16 mouse cellular contexts compared by ENCODE assay signal in genomic region chr5:76130292-76130691, GRCm38 (mm10). TPM values are rescaled to one million over a fixed set of nuclear protein-coding genes. Genes with fewer than 3 reads are reported as not detected.
DNase-seq lines count a peak whose midpoint lies in the region; ATAC-seq and TF ChIP-seq lines count a peak whose summit lies in the region.
"Had no signal": no experiment of that assay in that cellular context is flagged by ENCODE, and none has a peak within 500 bp of the region (broad histone marks: within the 10 kb centered on the region; RNA-seq: fewer than 3 reads in every experiment).

No protein-coding gene starts in this region.

- no peaks in the 10 kb centered on the region for H3K9me3 ChIP-seq in kidney, postnatal 0 days (replicated peaks; ENCODE audit: low read length)
- no peaks in the 10 kb centered on the region for H3K9me3 ChIP-seq in midbrain, embryonic 14.5 days (ENCODE audit: control insufficient read depth, low read length)
- no peaks in the 10 kb centered on the region for H3K9me3 ChIP-seq in midbrain, embryonic 10.5 days (replicated peaks)
- H3K9me3 ChIP-seq: embryonic facial prominence, embryonic 15.5 days; hindbrain, embryonic 10.5 days; lung, embryonic 15.5 days; midbrain, embryonic 13.5 days; neural tube, embryonic 12.5 days had no signal

- H3K4me2 ChIP-seq in kidney, postnatal 0 days (ENCODE audit: low read length): no peak overlapping the region
- no peak overlapping the region for H3K4me2 ChIP-seq in midbrain, embryonic 14.5 days (ENCODE audit: low read length)
- H3K4me2 ChIP-seq: embryonic facial prominence, embryonic 15.5 days; lung, embryonic 15.5 days; midbrain, embryonic 13.5 days; neural tube, embryonic 12.5 days had no signal

- ATAC-seq in kidney, postnatal 0 days (replicated peaks; ENCODE audit: low FRiP score, low read depth): no peak
- no peak for ATAC-seq in midbrain, embryonic 14.5 days (ENCODE audit: low FRiP score, low TSS enrichment)
- ATAC-seq in CD4-positive, CD25-positive, alpha-beta regulatory T cell, adult 4 months: no peak
- ATAC-seq: activated CD4-positive, CD25-positive, alpha-beta regulatory T cell, adult 4 months; midbrain, embryonic 13.5 days had no signal

- H3K4me3 ChIP-seq in kidney, postnatal 0 days (replicated peaks; ENCODE audit: low read depth, low read length): no peak overlapping the region
- no peak overlapping the region for H3K4me3 ChIP-seq in midbrain, embryonic 14.5 days (replicated peaks; ENCODE audit: low read depth, low read length)
- no peak overlapping the region for H3K4me3 ChIP-seq in midbrain, embryonic 10.5 days
- H3K4me3 ChIP-seq: embryonic facial prominence, embryonic 15.5 days; hindbrain, embryonic 10.5 days; lung, embryonic 15.5 days; midbrain, embryonic 13.5 days; neural tube, embryonic 12.5 days had no signal

- H3K36me3 ChIP-seq in kidney, postnatal 0 days (ENCODE audit: insufficient read depth, low read length): no peaks in the 10 kb centered on the region
- no peaks in the 10 kb centered on the region for H3K36me3 ChIP-seq in midbrain, embryonic 14.5 days (ENCODE audit: control insufficient read depth, insufficient read depth, low read length)
- H3K36me3 ChIP-seq in midbrain, embryonic 10.5 days: no peaks in the 10 kb centered on the region
- H3K36me3 ChIP-seq in splenic B cell, adult 2 months (ENCODE audit: control insufficient read depth, insufficient read depth, low read length, poor library complexity, severe bottlenecking): no peaks in the 10 kb centered on the region
- H3K36me3 ChIP-seq: embryonic facial prominence, embryonic 15.5 days; hindbrain, embryonic 10.5 days; lung, embryonic 15.5 days; midbrain, embryonic 13.5 days; neural tube, embryonic 12.5 days had no signal

- peak; percentile 44 for TF ChIP-seq CTCF in kidney, postnatal 0 days (IDR thresholded peaks at IDR 0.05; ENCODE audit: low read depth)
- peak; percentile 6; the same call in 1 of the 2 replicates for TF ChIP-seq CTCF in brain, embryonic 14.5 days (IDR thresholded peaks at IDR 0.05; ENCODE audit: borderline replicate concordance, extremely low read depth, insufficient read depth, insufficient read length)

- no peak for TF ChIP-seq POLR2A in brain, embryonic 14.5 days (IDR thresholded peaks at IDR 0.05; ENCODE audit: borderline replicate concordance, extremely low read depth, insufficient read depth, insufficient read length, poor library complexity, severe bottlenecking)

- H3K9ac ChIP-seq in kidney, postnatal 0 days (ENCODE audit: low read depth, low read length): no peak overlapping the region
- no peak overlapping the region for H3K9ac ChIP-seq in midbrain, embryonic 14.5 days (replicated peaks; ENCODE audit: low read length)
- H3K9ac ChIP-seq: embryonic facial prominence, embryonic 15.5 days; lung, embryonic 15.5 days; midbrain, embryonic 13.5 days; neural tube, embryonic 12.5 days had no signal

- no peaks in the 10 kb centered on the region for H3K27me3 ChIP-seq in kidney, postnatal 0 days (ENCODE audit: insufficient read depth, low read length)
- H3K27me3 ChIP-seq in midbrain, embryonic 14.5 days (ENCODE audit: control insufficient read depth, insufficient read depth, low read length): no peaks in the 10 kb centered on the region
- peaks cover 7% of the 10 kb centered on the region for H3K27me3 ChIP-seq in midbrain, embryonic 10.5 days (ENCODE audit: low read depth, poor library complexity, severe bottlenecking)
- H3K27me3 ChIP-seq in splenic B cell, adult 2 months (ENCODE audit: control insufficient read depth, insufficient read depth, low read length, poor library complexity, severe bottlenecking): no peaks in the 10 kb centered on the region
- H3K27me3 ChIP-seq: embryonic facial prominence, embryonic 15.5 days; lung, embryonic 15.5 days; midbrain, embryonic 13.5 days; neural tube, embryonic 12.5 days had no signal

- DNase-seq in kidney, postnatal 0 days (ENCODE audit: low spot score): no peak
- no peak for DNase-seq in kidney, postnatal 36 days
- DNase-seq in midbrain, embryonic 14.5 days: peak; percentile 24
- no peak for DNase-seq in midbrain, embryonic 10.5 days (ENCODE audit: low spot score)
- peak; percentile 12 for DNase-seq in brain, embryonic 14.5 days (ENCODE audit: low read depth)
- peak; percentile 10 for DNase-seq in splenic B cell, adult 2 months (ENCODE audit: low read depth, low spot score)
- DNase-seq: cerebellum, adult 8-10 months; heart, adult 18-20 months; kidney, adult 9 months had no signal

- H3K27ac ChIP-seq in kidney, postnatal 0 days: no peak overlapping the region
- H3K27ac ChIP-seq in midbrain, embryonic 14.5 days (replicated peaks; ENCODE audit: low read depth, low read length): no peak overlapping the region
- no peak overlapping the region for H3K27ac ChIP-seq in midbrain, embryonic 10.5 days (replicated peaks)
- H3K27ac ChIP-seq: embryonic facial prominence, embryonic 15.5 days; hindbrain, embryonic 10.5 days; lung, embryonic 15.5 days; midbrain, embryonic 13.5 days; neural tube, embryonic 12.5 days had no signal

- 51% methylated on average over 2 of the region's 2 CpGs for WGBS in kidney, postnatal 0 days
- 54% methylated on average over 2 of the region's 2 CpGs for WGBS in midbrain, embryonic 14.5 days
- 73% methylated on average over 2 of the region's 2 CpGs for WGBS in midbrain, embryonic 10.5 days

- H3K4me1 ChIP-seq in kidney, postnatal 0 days (replicated peaks; ENCODE audit: insufficient read depth, low read length): no peaks in the 10 kb centered on the region
- H3K4me1 ChIP-seq in midbrain, embryonic 14.5 days (ENCODE audit: control insufficient read depth, insufficient read depth, low read length): no peaks in the 10 kb centered on the region
- H3K4me1 ChIP-seq in midbrain, embryonic 10.5 days: 0 out of 2 replicates have a peak, but pooled peaks cover 3% of the 10 kb centered on the region
- H3K4me1 ChIP-seq: embryonic facial prominence, embryonic 15.5 days; hindbrain, embryonic 10.5 days; lung, embryonic 15.5 days; midbrain, embryonic 13.5 days; neural tube, embryonic 12.5 days had no signal

RNA-seq across cellular contexts. Expression of gene Srd5a3, which starts 9.8 kb away (rescaled TPM):
- 43.3 and 43.6 TPM in 2 replicates for polyA plus RNA-seq in kidney, postnatal 0 days (2015; fragmentation: Nextera tagmentation; extraction: Ambion mirVana)
- polyA plus RNA-seq in midbrain, embryonic 14.5 days (2014; fragmentation: Nextera tagmentation; extraction: Ambion mirVana): 10.8 and 14.6 TPM in 2 replicates
- polyA plus RNA-seq in midbrain, embryonic 10.5 days (2016; fragmentation: Nextera tagmentation; extraction: Ambion mirVana): 23.6 and 23.9 TPM in 2 replicates
- 13.6 and 14.2 TPM in 2 replicates for polyA plus RNA-seq in brain, embryonic 14.5 days (2012; rRNA removed)
- 10 to 100 TPM; 31.0 to 32.4 TPM for polyA plus RNA-seq in CD4-positive, CD25-positive, alpha-beta regulatory T cell, adult 4 months (2017; shearing (Covaris generic))

RNA-seq across cellular contexts. Expression of gene Tmem165, which starts 53.4 kb away (rescaled TPM):
- 110 and 127 TPM in 2 replicates for polyA plus RNA-seq in kidney, postnatal 0 days (2015; fragmentation: Nextera tagmentation; extraction: Ambion mirVana)
- 47.6 and 58.2 TPM in 2 replicates for polyA plus RNA-seq in midbrain, embryonic 14.5 days (2014; fragmentation: Nextera tagmentation; extraction: Ambion mirVana)
- polyA plus RNA-seq in midbrain, embryonic 10.5 days (2016; fragmentation: Nextera tagmentation; extraction: Ambion mirVana): 75.4 and 81.0 TPM in 2 replicates
- polyA plus RNA-seq in brain, embryonic 14.5 days (2012; rRNA removed): 63.6 and 73.5 TPM in 2 replicates
- 10 to 100 TPM; 11.3 to 14.3 TPM for polyA plus RNA-seq in CD4-positive, CD25-positive, alpha-beta regulatory T cell, adult 4 months (2017; shearing (Covaris generic))

Comparison
In these comparisons a context has a peak if more than half of its experiments do, and no peak if none do; other contexts are left out.
1. DNase-seq: peak in midbrain, embryonic 14.5 days (single experiment), brain, embryonic 14.5 days (single experiment) and splenic B cell, adult 2 months (single experiment); none in kidney, postnatal 0 days (single experiment), kidney, postnatal 36 days (0 of 2) and midbrain, embryonic 10.5 days (single experiment).